Mouse (Mus musculus) embryonic fibroblast, embryonic 13.5 days (primary cell): ENCODE results near the gene S100a9.

ENCODE experiments used
- CTCF ChIP-seq: IDR thresholded peaks from 2 replicates; pipeline ENCODE4 v1.5.1; 2011; ENCODE audit warnings: mild to moderate bottlenecking, control low read depth, low read length, moderate library complexity, borderline replicate concordance; ENCODE audit not compliant: insufficient read depth
- POLR2A ChIP-seq: IDR thresholded peaks from 2 replicates; pipeline ENCODE4 v1.6.1; 2011; ENCODE audit warnings: low read depth, mild to moderate bottlenecking, control low read depth, low read length, moderate library complexity

- TF ChIP-seq CTCF: no peak
- TF ChIP-seq POLR2A: no peak
Measured at GRCm38 (mm10) chr3:90683929-90684328, 11.6 kb downstream of the S100a9 start.
